Mouse (Mus musculus) intestine, embryonic 14.5 days (tissue): ENCODE data around the gene Irak3. TPM values are rescaled to one million over a fixed set of nuclear protein-coding genes. Genes with fewer than 3 reads are reported as not detected.

Experiments
- ATAC-seq: fragments of 200-750 bp; cut with Nextera tagmentation; replicated peaks from 2 replicates; pipeline ENCODE4 v1.8.0; 2017; ENCODE audit warnings: low read depth, moderate number of reproducible peaks, moderate TSS enrichment, moderate library complexity; ENCODE audit not compliant: low FRiP score, low TSS enrichment
- DNase-seq: peaks from one replicate; pipeline ENCODE4 v3.0.0-alpha.2; 2018; ENCODE audit warnings: low spot score
- H3K27ac ChIP-seq: fragments of 300-500 bp; sonication (generic); 2 replicates; pipeline ENCODE4 v1.5.1; 2014; ENCODE audit warnings: low read depth, mild to moderate bottlenecking, control low read depth
- H3K27me3 ChIP-seq: fragments of 300-500 bp; sonication (generic); replicated peaks from 2 replicates; pipeline ENCODE4 v1.6.1; 2014; ENCODE audit warnings: low read length, control low read depth; ENCODE audit not compliant: control insufficient read depth, insufficient read depth
- H3K36me3 ChIP-seq: fragments of 300-500 bp; sonication (generic); 2 replicates; pipeline ENCODE4 v1.6.1; 2014; ENCODE audit warnings: low read length, control low read depth; ENCODE audit not compliant: control insufficient read depth, insufficient read depth
- H3K4me1 ChIP-seq: fragments of 300-500 bp; sonication (generic); replicated peaks from 2 replicates; pipeline ENCODE4 v1.6.1; 2014; ENCODE audit warnings: low read length, control low read depth, mixed read lengths; ENCODE audit not compliant: control insufficient read depth, insufficient read depth
- H3K4me2 ChIP-seq: fragments of 300-500 bp; sonication (generic); 2 replicates; pipeline ENCODE4 v1.6.1; 2014; ENCODE audit warnings: low read length
- H3K4me3 ChIP-seq: fragments of 300-500 bp; sonication (generic); 2 replicates; pipeline ENCODE4 v1.5.1; 2014; ENCODE audit warnings: low read depth, low read length, control low read depth, mixed read lengths
- H3K9ac ChIP-seq: fragments of 300-500 bp; sonication (generic); 2 replicates; pipeline ENCODE4 v1.6.1; 2014; ENCODE audit warnings: mild to moderate bottlenecking, low read length
- H3K9me3 ChIP-seq: fragments of 300-500 bp; sonication (generic); 2 replicates; pipeline ENCODE4 v1.6.1; 2016; ENCODE audit warnings: low read length, control low read depth; ENCODE audit not compliant: control insufficient read depth
- WGBS: fragments of 180-500 bp; shearing (Covaris S2); extraction: QIAGEN DNeasy Blood & Tissue Kit; methylation state at CpG from one replicate; pipeline ENCODE4 v1.1.7; 2014; 5-methylcytosine and 5-hydroxymethylcytosine counted together
- polyA plus RNA-seq: library from polyadenylated mRNA; unstranded; fragments of >200 nt; fragmentation: Nextera tagmentation; extraction: Ambion mirVana; gene quantifications from 2 replicates; pipeline ENCODE4 v1.2.1, GENCODE M21; 2014

Gene Irak3
- polyA plus RNA-seq, 1 experiment from 2014 or later: 1.3 TPM

DNA sequence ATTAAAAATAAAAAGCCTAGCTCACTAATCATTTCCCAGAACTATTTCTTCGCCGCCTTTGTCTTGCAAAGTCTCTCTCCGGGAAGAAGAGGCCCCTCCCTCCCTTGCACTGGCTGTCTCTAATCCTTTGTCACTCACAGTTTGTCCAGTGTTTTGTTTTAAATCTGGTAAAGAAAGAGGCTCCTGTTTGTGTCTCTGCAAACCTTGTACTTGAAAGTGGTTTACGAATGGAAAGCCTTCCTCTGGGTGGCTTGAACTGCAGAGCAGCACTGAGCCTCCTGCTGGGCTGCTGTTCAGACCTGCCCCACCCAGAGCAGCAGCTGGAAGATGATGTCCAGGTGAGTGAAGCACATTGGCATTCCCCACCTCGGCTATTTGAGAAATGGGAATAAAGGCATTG is 30.6 kb downstream of the Irak3 start:
- WGBS: 49% methylated on average over 5 of the region's 5 CpGs
- no peak overlapping the region for H3K4me3 ChIP-seq
- no peaks in the 10 kb centered on the region for H3K36me3 ChIP-seq
- no peak overlapping the region for H3K27ac ChIP-seq
- no peaks in the 10 kb centered on the region for H3K9me3 ChIP-seq
- ATAC-seq (no peak), DNase-seq (no peak)
- no peak overlapping the region for H3K4me2 ChIP-seq
- H3K27me3 ChIP-seq: no peaks in the 10 kb centered on the region
- no peak overlapping the region for H3K9ac ChIP-seq
- no peaks in the 10 kb centered on the region for H3K4me1 ChIP-seq

DNA sequence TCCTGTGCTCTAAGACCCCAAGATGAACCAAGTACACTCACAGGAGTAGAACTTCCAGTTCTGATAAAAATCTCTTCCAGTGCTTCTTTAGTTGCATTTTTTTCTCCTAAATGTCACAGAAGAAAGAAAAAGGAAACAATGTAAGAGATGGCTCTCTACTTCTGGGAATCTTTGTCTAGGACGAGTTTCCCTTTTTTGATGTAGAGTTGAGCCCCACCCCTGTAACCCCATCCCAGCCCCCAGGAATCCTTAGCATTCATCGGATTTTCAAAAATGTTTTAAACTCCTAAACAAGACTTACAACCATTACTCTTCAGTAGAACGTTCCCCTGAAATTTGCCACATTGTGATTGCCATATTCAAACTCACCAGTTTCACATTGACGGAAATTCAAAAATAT is 31.7 kb downstream of the Irak3 start:
- Histone ChIP-seq H3K4me1 (no peaks in the 10 kb centered on the region), H3K4me3 (no peak overlapping the region), H3K27me3 (no peaks in the 10 kb centered on the region), H3K9me3 (no peaks in the 10 kb centered on the region), H3K27ac (no peak overlapping the region), H3K9ac (no peak overlapping the region), H3K36me3 (no peaks in the 10 kb centered on the region), H3K4me2 (no peak overlapping the region)
- DNase-seq (no peak), ATAC-seq (no peak)
- WGBS: 76% methylated on average over 4 of the region's 4 CpGs

GRCm38 (mm10) chr10:120169841-120170240 is 32.1 kb downstream of the Irak3 start:
- H3K27ac ChIP-seq: no peak overlapping the region
- WGBS: 83% methylated on average over 5 of the region's 5 CpGs
- ATAC-seq: no peak
- H3K9ac ChIP-seq: no peak overlapping the region
- no peaks in the 10 kb centered on the region for H3K4me1 ChIP-seq
- no peaks in the 10 kb centered on the region for H3K36me3 ChIP-seq
- no peak for DNase-seq
- no peak overlapping the region for H3K4me2 ChIP-seq
- no peak overlapping the region for H3K4me3 ChIP-seq
- H3K27me3 ChIP-seq: no peaks in the 10 kb centered on the region
- no peaks in the 10 kb centered on the region for H3K9me3 ChIP-seq

DNA sequence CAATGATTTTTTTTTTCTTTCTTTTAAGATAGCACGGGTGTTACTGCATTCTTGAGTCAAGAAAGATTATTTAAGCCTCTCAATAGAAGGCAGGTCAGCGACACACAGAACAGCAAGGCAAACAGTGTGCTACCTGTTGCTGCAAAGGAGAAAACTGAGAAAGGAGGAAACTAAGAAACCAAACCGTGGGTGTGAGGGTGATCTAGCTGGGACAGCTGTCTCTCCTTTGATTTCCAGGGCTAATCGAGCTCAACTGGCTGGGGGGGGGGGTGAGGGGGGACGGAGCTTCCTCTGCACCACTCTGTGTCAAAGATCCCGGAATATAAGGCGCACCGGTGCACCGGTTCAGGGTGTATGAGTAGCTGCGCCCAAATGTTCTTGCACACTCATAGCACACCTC is 32.9 kb downstream of the Irak3 start:
- Histone ChIP-seq H3K9ac (no peak overlapping the region), H3K4me2 (no peak overlapping the region), H3K27me3 (no peaks in the 10 kb centered on the region), H3K9me3 (no peaks in the 10 kb centered on the region), H3K4me3 (no peak overlapping the region), H3K27ac (no peak overlapping the region), H3K36me3 (no peaks in the 10 kb centered on the region), H3K4me1 (no peaks in the 10 kb centered on the region)
- ATAC-seq (no peak), DNase-seq (no peak)
- WGBS: 57% methylated on average over 10 of the region's 10 CpGs

DNA sequence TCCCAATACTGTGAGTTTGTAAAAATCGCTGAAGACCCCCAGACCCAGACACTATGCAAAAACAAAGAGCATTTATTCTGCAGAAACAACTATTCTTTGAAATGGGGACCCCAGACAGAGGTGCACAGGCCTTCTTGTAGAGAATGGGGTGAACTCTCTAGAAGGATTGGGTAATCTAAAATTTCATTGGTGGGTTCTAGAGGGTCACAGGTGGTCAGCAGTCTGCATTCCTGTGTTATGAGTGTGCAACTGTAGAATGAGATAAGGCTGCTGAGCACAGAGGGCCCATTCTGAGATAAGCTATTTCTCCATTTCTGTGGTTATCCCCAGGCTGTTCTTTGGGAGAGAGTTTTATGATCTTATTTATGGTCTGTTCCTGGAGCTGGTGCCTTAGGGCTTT is 33.9 kb downstream of the Irak3 start:
- H3K9me3 ChIP-seq: no peaks in the 10 kb centered on the region
- no peak for DNase-seq
- H3K27ac ChIP-seq: no peak overlapping the region
- H3K27me3 ChIP-seq: no peaks in the 10 kb centered on the region
- H3K4me3 ChIP-seq: no peak overlapping the region
- H3K36me3 ChIP-seq: no peaks in the 10 kb centered on the region
- WGBS: 61% methylated on average over 1 of the region's 1 CpGs
- no peaks in the 10 kb centered on the region for H3K4me1 ChIP-seq
- no peak overlapping the region for H3K4me2 ChIP-seq
- no peak overlapping the region for H3K9ac ChIP-seq
- peak; percentile 60; the same call in 1 of the 2 replicates for ATAC-seq

- ATAC-seq: no peak
- 88% methylated on average over 17 of the region's 17 CpGs for WGBS
- DNase-seq: no peak
- Histone ChIP-seq H3K9me3 (no peaks in the 10 kb centered on the region), H3K4me3 (no peak overlapping the region), H3K27ac (no peak overlapping the region), H3K4me2 (no peak overlapping the region), H3K9ac (no peak overlapping the region), H3K36me3 (no peaks in the 10 kb centered on the region), H3K27me3 (no peaks in the 10 kb centered on the region), H3K4me1 (no peaks in the 10 kb centered on the region)
These were observed 36.0 kb downstream of the Irak3 start for GRCm38 (mm10) chr10:120165793-120166503.

- H3K9me3 ChIP-seq: no peaks in the 10 kb centered on the region
- no peaks in the 10 kb centered on the region for H3K36me3 ChIP-seq
- no peak overlapping the region for H3K9ac ChIP-seq
- H3K4me3 ChIP-seq: no peak overlapping the region
- no peaks in the 10 kb centered on the region for H3K27me3 ChIP-seq
- H3K4me1 ChIP-seq: no peaks in the 10 kb centered on the region
- WGBS: 87% methylated on average over 19 of the region's 19 CpGs
- no peak overlapping the region for H3K4me2 ChIP-seq
- no peak overlapping the region for H3K27ac ChIP-seq
- DNase-seq (no peak), ATAC-seq (no peak)
These were observed 36.8 kb downstream of the Irak3 start for GRCm38 (mm10) chr10:120164931-120165792.

DNA sequence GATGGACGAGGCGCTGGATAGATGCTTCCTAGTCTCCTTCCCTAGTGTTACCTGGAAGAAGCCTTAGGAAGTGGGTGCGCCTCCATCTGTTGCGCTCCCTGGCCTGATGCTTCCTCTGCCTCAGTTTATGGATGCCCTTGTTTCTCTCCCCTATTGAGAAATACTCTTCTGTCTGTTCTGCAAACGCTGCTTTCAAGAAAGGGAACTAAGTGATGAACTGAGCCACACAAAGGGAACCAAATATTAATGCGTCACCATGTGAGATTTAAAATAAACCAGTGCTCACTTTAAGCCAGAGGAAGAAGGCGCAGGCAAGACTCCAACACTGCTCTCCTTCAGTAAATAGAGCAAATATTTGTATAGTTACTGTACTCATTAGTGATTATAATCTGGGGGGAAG is 38.4 kb downstream of the Irak3 start:
- WGBS: 83% methylated on average over 7 of the region's 7 CpGs
- no peak overlapping the region for H3K4me2 ChIP-seq
- no peak overlapping the region for H3K27ac ChIP-seq
- no peak for DNase-seq
- no peaks in the 10 kb centered on the region for H3K9me3 ChIP-seq
- no peaks in the 10 kb centered on the region for H3K36me3 ChIP-seq
- no peak overlapping the region for H3K4me3 ChIP-seq
- no peaks in the 10 kb centered on the region for H3K27me3 ChIP-seq
- ATAC-seq: no peak
- H3K4me1 ChIP-seq: no peaks in the 10 kb centered on the region
- H3K9ac ChIP-seq: no peak overlapping the region
